Mouse (Mus musculus): ENCODE measurements around the gene Prpf4. TPM values are rescaled to one million over a fixed set of nuclear protein-coding genes. Genes with fewer than 3 reads are reported as not detected.

Prpf4 gene
- total RNA-seq (2012; rRNA removed), result 27.6 and 32.6 TPM in 2 replicates

DNA sequence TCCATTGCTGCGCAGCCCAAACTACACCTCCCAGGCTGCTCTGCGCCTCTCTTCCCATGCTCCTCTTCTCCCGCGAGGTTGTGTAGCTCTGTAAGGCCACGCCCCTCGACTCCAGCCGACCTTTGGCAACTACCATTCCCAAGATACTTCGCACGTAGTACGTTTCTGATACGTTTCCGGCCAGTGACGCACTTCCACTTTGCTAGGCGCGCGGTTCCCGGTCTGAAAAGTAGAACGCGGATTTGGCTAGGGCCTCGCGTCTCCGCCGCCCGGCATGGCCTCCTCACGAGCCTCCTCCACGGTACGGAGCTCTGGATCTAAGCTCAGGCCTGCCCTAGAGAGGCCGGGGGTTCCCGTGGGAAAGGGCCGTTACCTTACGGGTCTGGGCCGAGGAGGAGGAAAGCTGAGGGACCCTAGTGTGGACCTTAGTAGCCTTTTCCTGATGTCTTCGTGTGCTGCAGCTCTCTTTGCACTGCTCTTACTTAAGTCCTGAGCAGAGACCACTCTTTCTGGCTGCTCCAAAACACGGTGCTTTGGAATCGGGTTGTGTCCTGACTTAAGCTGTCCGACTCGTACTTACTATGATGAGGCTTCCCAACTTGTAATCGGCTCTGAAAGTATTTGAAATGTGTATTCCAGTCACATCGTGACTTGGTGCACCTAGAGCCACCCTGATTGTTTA, at the start of gene Prpf4, which contains the start of gene Cdc26:
Prpf4 (plus strand) TSS at position 197 of the 682 bp plus-strand sequence.
Cdc26 (minus strand) TSS at position 42 of the 682 bp plus-strand sequence.
- Histone ChIP-seq H3K4me3 (ENCODE audit: insufficient read depth in 1 of 2, low read depth in 1 of 2, low read length in 2 of 2, poor library complexity in 1 of 2, severe bottlenecking in 1 of 2) (peak within 1 kb of the TSS; percentile 93 to 98), H3K4me1 (ENCODE audit: control insufficient read depth in 2 of 2, insufficient read depth in 2 of 2, low read length in 2 of 2, poor library complexity in 1 of 2) (peaks cover 5 to 10% of the 10 kb centered on the region in 2 experiments; a peak in 3 of 4 replicates), H3K36me3 (ENCODE audit: control insufficient read depth, insufficient read depth, low read length, poor library complexity, severe bottlenecking) (peaks cover 26% of the 10 kb centered on the region), H3K9me3 (ENCODE audit: control insufficient read depth, insufficient read depth, low read depth, low read length) (no peaks in the 10 kb centered on the region), H3K27ac (ENCODE audit: insufficient read depth, low read depth, low read length, poor library complexity, severe bottlenecking) (peak within 1 kb of the TSS; percentile 85), H3K9ac (ENCODE audit: insufficient read depth, low read depth, low read length, poor library complexity, severe bottlenecking) (peak within 1 kb of the TSS; percentile 99)
- in situ Hi-C loops (cut with MboI; ENCODE audit: low sequenced_read_pairs in 2 of 2, unreplicated experiment in 2 of 2), result no loop called here
- no peak for TF ChIP-seq ZC3H11A (IDR thresholded peaks at IDR 0.05; ENCODE audit: borderline replicate concordance, low read depth, low read length)
- peak; percentile 96 for TF ChIP-seq CHD2 (IDR thresholded peaks at IDR 0.05; ENCODE audit: low read depth, low read length)
- no peak for TF ChIP-seq MAFK (IDR thresholded peaks at IDR 0.05; ENCODE audit: insufficient read depth, low read depth, low read length)
- no peak for TF ChIP-seq ZNF384 (IDR thresholded peaks at IDR 0.05; ENCODE audit: low read depth, low read length)
- TF ChIP-seq HCFC1 (IDR thresholded peaks at IDR 0.05; ENCODE audit: borderline replicate concordance, insufficient read depth, low read length), result peak; percentile 93
- DNase-seq (ENCODE audit: low read depth, low spot score), result peak; percentile 98

DNA sequence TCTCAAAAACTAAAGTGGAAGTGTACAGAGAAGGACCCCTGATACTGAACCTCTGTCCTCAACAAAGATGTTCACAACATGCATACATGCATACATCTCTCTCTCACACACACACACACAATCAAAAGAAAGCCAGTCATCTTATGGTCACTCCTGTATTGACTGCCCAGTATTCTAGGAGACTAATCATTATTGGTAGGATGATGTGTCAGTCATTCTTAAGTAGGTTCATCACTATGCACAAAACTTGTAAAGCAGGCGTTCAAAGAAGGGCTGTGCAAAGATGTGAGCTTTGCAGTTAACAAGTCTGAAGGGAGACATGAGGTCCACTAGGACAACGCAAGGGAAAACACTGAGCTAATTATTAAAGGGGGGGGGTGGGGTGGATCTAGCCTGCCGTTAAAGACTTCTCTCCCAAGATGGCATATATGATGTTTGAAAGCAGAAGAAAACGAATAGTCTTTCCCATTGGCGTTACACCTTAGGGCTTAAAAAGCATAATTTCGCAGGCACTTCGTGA, 49.3 kb upstream of the Prpf4 start:
- Histone ChIP-seq H3K4me3 (ENCODE audit: insufficient read depth in 1 of 2, low read depth in 1 of 2, low read length in 2 of 2, poor library complexity in 1 of 2, severe bottlenecking in 1 of 2) (peak overlapping the region; percentile 91 to 97), H3K36me3 (ENCODE audit: control insufficient read depth, insufficient read depth, low read length, poor library complexity, severe bottlenecking) (no peaks in the 10 kb centered on the region), H3K4me1 (ENCODE audit: control insufficient read depth in 2 of 2, insufficient read depth in 2 of 2, low read length in 2 of 2, poor library complexity in 1 of 2) (peaks cover 0 to 2% of the 10 kb centered on the region in 2 experiments; a peak in 1 of 4 replicates), H3K9ac (ENCODE audit: insufficient read depth, low read depth, low read length, poor library complexity, severe bottlenecking) (peak overlapping the region; percentile 85), H3K9me3 (ENCODE audit: control insufficient read depth, insufficient read depth, low read depth, low read length) (no peaks in the 10 kb centered on the region), H3K27ac (ENCODE audit: insufficient read depth, low read depth, low read length, poor library complexity, severe bottlenecking) (no peak overlapping the region)
- no peak for DNase-seq (ENCODE audit: low read depth, low spot score)
- in situ Hi-C loops (cut with MboI; ENCODE audit: low sequenced_read_pairs in 2 of 2, unreplicated experiment in 2 of 2), result no loop called here
- TF ChIP-seq MAFK (IDR thresholded peaks at IDR 0.05; ENCODE audit: insufficient read depth, low read depth, low read length) (no peak), ZC3H11A (IDR thresholded peaks at IDR 0.05; ENCODE audit: borderline replicate concordance, low read depth, low read length) (no peak), HCFC1 (IDR thresholded peaks at IDR 0.05; ENCODE audit: borderline replicate concordance, insufficient read depth, low read length) (no peak), ZNF384 (IDR thresholded peaks at IDR 0.05; ENCODE audit: low read depth, low read length) (no peak)

DNA sequence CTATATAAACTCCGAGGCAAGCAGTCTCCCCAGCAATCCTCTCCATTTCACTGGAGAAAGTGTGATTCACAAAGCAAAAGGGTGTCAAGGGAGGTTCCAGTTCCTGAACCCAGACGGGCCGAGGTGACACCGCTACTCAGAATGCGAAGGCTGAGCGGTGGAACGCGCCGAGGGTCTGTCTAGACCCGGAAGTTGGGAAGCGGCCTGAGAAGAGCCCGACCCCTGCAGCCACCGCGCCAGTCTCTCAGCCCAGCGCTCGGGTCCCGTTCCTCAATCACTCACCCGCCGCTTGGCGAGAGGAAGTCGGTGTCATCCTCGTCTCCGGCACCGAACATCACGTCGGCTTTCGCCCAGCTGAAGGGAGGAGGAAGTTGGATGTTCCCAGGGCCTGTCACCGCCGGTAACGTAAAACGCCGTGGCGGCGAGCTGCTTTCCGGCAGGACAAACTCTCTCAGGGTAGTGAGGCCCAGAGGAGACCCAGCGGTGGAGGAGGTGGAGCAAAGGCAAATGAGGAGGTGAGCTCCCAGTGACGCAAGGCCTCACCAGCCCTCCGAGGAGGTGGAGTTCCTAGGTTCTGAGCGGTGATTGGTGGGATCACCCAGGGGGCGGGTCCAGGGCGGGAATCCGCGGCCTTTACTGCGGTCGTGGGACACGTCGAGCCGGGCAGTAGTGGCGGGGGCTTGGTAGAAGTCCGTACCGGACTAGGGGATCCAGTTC, 48.4 kb upstream of the Prpf4 start, which contains the start of the genes Fkbp15 and Slc31a1:
Fkbp15 (minus strand) TSS at position 461 of the 717 bp plus-strand sequence.
Slc31a1 (plus strand) TSS at position 640 of the 717 bp plus-strand sequence.
- in situ Hi-C loops (cut with MboI; ENCODE audit: low sequenced_read_pairs in 2 of 2, unreplicated experiment in 2 of 2), result no loop called here
- peak; percentile 98 for DNase-seq (ENCODE audit: low read depth, low spot score)
- TF ChIP-seq MAFK (IDR thresholded peaks at IDR 0.05; ENCODE audit: insufficient read depth, low read depth, low read length) (no peak), ZC3H11A (IDR thresholded peaks at IDR 0.05; ENCODE audit: borderline replicate concordance, low read depth, low read length) (no peak), CHD2 (IDR thresholded peaks at IDR 0.05; ENCODE audit: low read depth, low read length) (no peak), ZNF384 (IDR thresholded peaks at IDR 0.05; ENCODE audit: low read depth, low read length) (no peak), HCFC1 (IDR thresholded peaks at IDR 0.05; ENCODE audit: borderline replicate concordance, insufficient read depth, low read length) (no peak)
- peak within 1 kb of the TSS; percentile 91 to 97 for H3K4me3 ChIP-seq (ENCODE audit: insufficient read depth in 1 of 2, low read depth in 1 of 2, low read length in 2 of 2, poor library complexity in 1 of 2, severe bottlenecking in 1 of 2)
- H3K4me1 ChIP-seq (ENCODE audit: control insufficient read depth in 2 of 2, insufficient read depth in 2 of 2, low read length in 2 of 2, poor library complexity in 1 of 2), result peaks cover 0 to 2% of the 10 kb centered on the region in 2 experiments; a peak in 1 of 4 replicates
- H3K27ac ChIP-seq (ENCODE audit: insufficient read depth, low read depth, low read length, poor library complexity, severe bottlenecking), result peak within 1 kb of the TSS; percentile 60; the same call in 1 of the 2 replicates
- H3K9me3 ChIP-seq (ENCODE audit: control insufficient read depth, insufficient read depth, low read depth, low read length), result no peaks in the 10 kb centered on the region
- peak within 1 kb of the TSS; percentile 87 for H3K9ac ChIP-seq (ENCODE audit: insufficient read depth, low read depth, low read length, poor library complexity, severe bottlenecking)
- H3K36me3 ChIP-seq (ENCODE audit: control insufficient read depth, insufficient read depth, low read length, poor library complexity, severe bottlenecking), result no peaks in the 10 kb centered on the region

DNA sequence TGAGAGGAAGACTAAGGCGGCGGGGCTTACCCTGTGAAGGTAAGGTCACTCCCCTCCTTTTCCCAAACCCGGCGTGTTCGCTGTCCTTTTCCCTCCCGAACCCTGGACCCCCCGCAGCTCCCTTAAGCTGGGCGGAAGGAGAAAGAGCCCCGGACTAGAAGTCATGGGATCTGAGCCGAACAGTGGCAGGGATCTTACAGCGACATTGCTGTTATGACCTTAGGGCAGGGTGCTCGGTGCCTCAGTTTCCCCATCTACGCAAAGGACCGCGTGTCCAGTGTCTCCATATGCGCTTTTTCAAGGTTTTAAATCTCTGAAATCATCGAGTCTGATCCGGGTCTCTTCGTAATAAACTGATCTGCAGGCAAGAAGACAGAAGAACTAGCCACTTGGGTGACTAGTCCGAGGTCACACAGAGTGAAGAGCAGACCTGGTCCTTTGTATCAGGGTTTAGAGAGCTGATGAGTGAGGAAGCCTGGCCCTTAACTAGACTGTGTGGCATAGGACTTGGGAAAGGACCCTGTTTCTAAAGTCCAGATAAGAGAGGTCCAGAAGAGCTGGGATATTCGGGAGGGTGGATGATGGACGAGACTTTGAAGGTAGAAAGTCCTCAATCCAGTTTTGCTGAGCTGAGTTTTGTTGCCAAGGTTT, 47.7 kb upstream of the Prpf4 start:
- no peak for TF ChIP-seq ZNF384 (IDR thresholded peaks at IDR 0.05; ENCODE audit: low read depth, low read length)
- peak; percentile 65; the same call in 1 of the 2 replicates for TF ChIP-seq HCFC1 (IDR thresholded peaks at IDR 0.05; ENCODE audit: borderline replicate concordance, insufficient read depth, low read length)
- H3K9ac ChIP-seq (ENCODE audit: insufficient read depth, low read depth, low read length, poor library complexity, severe bottlenecking), result peak overlapping the region; percentile 87
- in situ Hi-C loops (cut with MboI; ENCODE audit: low sequenced_read_pairs in 2 of 2, unreplicated experiment in 2 of 2), result no loop called here
- H3K4me1 ChIP-seq (ENCODE audit: control insufficient read depth in 2 of 2, insufficient read depth in 2 of 2, low read length in 2 of 2, poor library complexity in 1 of 2), result peaks cover 2 to 7% of the 10 kb centered on the region in 2 experiments; a peak in 2 of 4 replicates
- peak overlapping the region; percentile 60; the same call in 1 of the 2 replicates for H3K27ac ChIP-seq (ENCODE audit: insufficient read depth, low read depth, low read length, poor library complexity, severe bottlenecking)
- H3K9me3 ChIP-seq (ENCODE audit: control insufficient read depth, insufficient read depth, low read depth, low read length), result no peaks in the 10 kb centered on the region
- peak overlapping the region; percentile 82 to 97 for H3K4me3 ChIP-seq (ENCODE audit: insufficient read depth in 1 of 2, low read depth in 1 of 2, low read length in 2 of 2, poor library complexity in 1 of 2, severe bottlenecking in 1 of 2)
- DNase-seq (ENCODE audit: low read depth, low spot score), result no peak
- no peaks in the 10 kb centered on the region for H3K36me3 ChIP-seq (ENCODE audit: control insufficient read depth, insufficient read depth, low read length, poor library complexity, severe bottlenecking)
